Mouse (Mus musculus): ENCODE measurements at regions not wholly inside any gene's neighbourhood (a gene's known extent, or its start where the extent isn't known, plus 50 kb on each side); places are given as distances from the start of the nearest gene placed in this dataset.

DNA sequence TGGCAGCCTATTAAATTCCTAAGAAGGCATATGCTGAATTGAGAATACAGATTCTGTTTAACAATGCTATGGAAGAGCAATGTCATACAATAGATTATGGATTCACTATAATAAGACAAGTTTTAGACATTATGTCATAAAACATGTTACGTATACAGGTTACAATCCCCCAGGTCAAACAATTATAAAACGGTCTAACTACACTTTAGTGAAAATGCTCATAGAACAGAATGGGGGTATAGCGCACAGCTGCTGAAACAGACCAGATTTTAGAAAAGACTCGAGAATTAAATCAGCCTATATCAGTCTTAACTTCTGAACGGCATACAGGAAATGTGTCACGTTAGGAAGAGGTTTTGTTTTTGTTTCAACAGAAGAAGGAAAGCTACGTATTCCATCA is 660.5 kb upstream of the Sel1l start:
- H3K36me3 ChIP-seq (ENCODE audit: control insufficient read depth, insufficient read depth, low read length) = no peaks in the 10 kb centered on the region
- no peak overlapping the region for H3K27ac ChIP-seq (ENCODE audit: low read depth, low read length)
- H3K4me2 ChIP-seq = no peak overlapping the region
- no peak overlapping the region for H3K9ac ChIP-seq (ENCODE audit: low read length)
- no peak for DNase-seq (ENCODE audit: low spot score, missing footprints)
- H3K27me3 ChIP-seq (ENCODE audit: control insufficient read depth, insufficient read depth, low read length) = no peaks in the 10 kb centered on the region
- 91% methylated on average over 7 of the region's 7 CpGs for WGBS
- H3K9me3 ChIP-seq (ENCODE audit: control insufficient read depth, low read length) = no peaks in the 10 kb centered on the region
- ATAC-seq (ENCODE audit: low FRiP score) = no peak
- no peaks in the 10 kb centered on the region for H3K4me1 ChIP-seq (ENCODE audit: control insufficient read depth, insufficient read depth, low read length)
- no peak overlapping the region for H3K4me3 ChIP-seq (ENCODE audit: low read depth, low read length)

DNA sequence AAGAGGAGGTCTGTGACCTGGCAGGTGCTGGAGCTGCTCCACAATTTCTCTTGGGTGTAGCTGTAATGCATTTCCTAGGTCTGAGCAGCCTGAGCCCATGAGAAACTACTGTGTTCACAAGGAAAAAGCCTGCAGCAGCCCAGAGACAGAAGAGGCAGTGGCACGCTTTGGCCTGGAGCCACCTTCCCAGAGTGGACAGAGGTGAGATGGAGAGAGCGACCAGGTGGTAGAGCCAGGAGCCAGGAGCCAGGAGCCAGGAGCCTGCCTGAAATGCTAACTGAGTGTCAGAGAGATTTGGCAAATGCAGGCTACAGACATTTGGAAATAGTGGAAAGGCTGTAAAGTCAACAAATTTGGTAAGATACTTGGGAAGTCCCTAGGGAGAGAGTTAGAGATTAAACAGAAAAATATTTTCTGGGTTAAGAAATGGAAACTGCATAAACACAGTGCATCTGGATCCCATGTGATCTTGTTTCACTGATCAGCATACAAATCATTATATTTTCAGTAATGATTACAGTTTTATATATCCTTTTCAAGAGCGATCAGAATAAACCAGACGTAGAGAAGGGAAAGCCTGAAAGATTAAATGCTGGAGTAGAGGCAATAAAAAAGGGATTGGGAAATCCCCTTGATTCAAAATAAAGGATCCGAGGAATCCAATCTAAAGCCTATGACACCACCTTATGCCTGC is 660.0 kb upstream of the Sel1l start:
- Histone ChIP-seq H3K36me3 (ENCODE audit: control insufficient read depth, insufficient read depth, low read length) (no peaks in the 10 kb centered on the region), H3K27me3 (ENCODE audit: control insufficient read depth, insufficient read depth, low read length) (no peaks in the 10 kb centered on the region), H3K4me2 (no peak overlapping the region), H3K9me3 (ENCODE audit: control insufficient read depth, low read length) (no peaks in the 10 kb centered on the region), H3K9ac (ENCODE audit: low read length) (no peak overlapping the region), H3K27ac (ENCODE audit: low read depth, low read length) (no peak overlapping the region), H3K4me1 (ENCODE audit: control insufficient read depth, insufficient read depth, low read length) (no peaks in the 10 kb centered on the region), H3K4me3 (ENCODE audit: low read depth, low read length) (no peak overlapping the region)
- DNase-seq (ENCODE audit: low spot score, missing footprints) (no peak), ATAC-seq (ENCODE audit: low FRiP score) (no peak)
- WGBS = 87% methylated on average over 5 of the region's 5 CpGs

DNA sequence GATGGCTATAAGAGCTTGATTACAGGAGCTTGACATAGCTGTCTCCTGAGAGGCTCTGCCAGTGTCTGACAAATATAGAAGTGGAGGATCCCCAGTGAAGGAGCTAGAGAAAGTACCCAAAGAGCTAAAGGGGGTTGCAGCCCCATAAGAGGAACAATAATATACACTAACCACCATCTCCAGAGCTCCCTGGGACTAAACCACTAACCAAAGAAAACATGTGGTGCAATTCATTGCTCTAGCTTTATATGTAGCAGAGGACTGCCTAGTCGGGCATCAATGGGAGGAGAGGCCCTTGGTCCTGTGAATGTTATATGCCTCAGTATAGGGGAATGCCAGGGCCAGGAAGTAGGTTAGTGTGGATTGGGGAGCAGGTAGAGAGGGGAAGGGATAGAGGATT is 635.0 kb upstream of the Sel1l start:
- H3K4me3 ChIP-seq (ENCODE audit: low read depth, low read length) = no peak overlapping the region
- H3K36me3 ChIP-seq (ENCODE audit: control insufficient read depth, insufficient read depth, low read length) = no peaks in the 10 kb centered on the region
- H3K27me3 ChIP-seq (ENCODE audit: control insufficient read depth, insufficient read depth, low read length) = no peaks in the 10 kb centered on the region
- no peak overlapping the region for H3K9ac ChIP-seq (ENCODE audit: low read length)
- no peak overlapping the region for H3K4me2 ChIP-seq
- H3K27ac ChIP-seq (ENCODE audit: low read depth, low read length) = no peak overlapping the region
- DNase-seq (ENCODE audit: low spot score, missing footprints) = no peak
- no peaks in the 10 kb centered on the region for H3K9me3 ChIP-seq (ENCODE audit: control insufficient read depth, low read length)
- ATAC-seq (ENCODE audit: low FRiP score) = no peak
- 73% methylated on average over 1 of the region's 1 CpGs for WGBS
- no peaks in the 10 kb centered on the region for H3K4me1 ChIP-seq (ENCODE audit: control insufficient read depth, insufficient read depth, low read length)

DNA sequence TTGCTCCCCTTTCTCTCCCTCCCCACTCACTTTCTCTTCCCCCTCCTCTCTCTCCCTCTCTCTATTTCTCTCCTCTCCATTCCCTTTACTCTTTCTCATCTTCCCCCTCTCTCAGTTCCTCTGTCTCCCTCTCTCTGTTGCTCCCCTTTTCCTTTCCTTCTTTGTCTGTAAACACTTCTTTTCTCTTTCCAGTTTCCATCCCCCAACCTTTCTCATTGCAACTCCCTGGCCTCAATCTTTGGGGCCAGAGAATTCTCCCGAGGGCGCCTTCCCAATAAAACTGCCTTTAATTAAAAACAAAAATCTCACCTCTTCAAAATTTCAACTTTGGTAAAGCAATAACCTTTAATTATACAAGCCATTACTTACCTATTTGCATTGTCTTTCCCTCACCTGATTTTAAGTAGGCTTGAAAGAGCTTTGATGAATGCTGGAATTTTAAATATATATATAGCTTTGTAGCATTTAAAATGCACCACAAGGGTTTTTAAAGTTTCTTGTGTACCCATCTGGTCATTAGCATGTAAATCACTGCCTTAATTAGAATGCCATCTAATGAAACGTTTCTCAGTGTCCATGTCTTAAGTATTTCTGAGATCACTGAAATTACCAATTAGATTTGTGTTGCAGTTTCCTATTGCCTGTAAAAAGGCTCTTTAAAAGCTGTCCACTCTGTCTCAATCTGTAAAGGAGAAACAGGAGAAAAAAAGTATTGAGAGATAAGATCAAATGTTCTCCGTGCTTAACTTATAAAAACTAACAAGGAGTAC is 625.5 kb upstream of the Sel1l start:
- Histone ChIP-seq H3K4me2 (no peak overlapping the region), H3K4me3 (ENCODE audit: low read depth, low read length) (no peak overlapping the region), H3K9ac (ENCODE audit: low read length) (no peak overlapping the region), H3K27ac (ENCODE audit: low read depth, low read length) (no peak overlapping the region), H3K9me3 (ENCODE audit: control insufficient read depth, low read length) (no peaks in the 10 kb centered on the region), H3K27me3 (ENCODE audit: control insufficient read depth, insufficient read depth, low read length) (no peaks in the 10 kb centered on the region), H3K36me3 (ENCODE audit: control insufficient read depth, insufficient read depth, low read length) (no peaks in the 10 kb centered on the region), H3K4me1 (ENCODE audit: control insufficient read depth, insufficient read depth, low read length) (no peaks in the 10 kb centered on the region)
- DNase-seq (ENCODE audit: low spot score, missing footprints) (no peak), ATAC-seq (ENCODE audit: low FRiP score) (no peak)
- 65% methylated on average over 4 of the region's 4 CpGs for WGBS

DNA sequence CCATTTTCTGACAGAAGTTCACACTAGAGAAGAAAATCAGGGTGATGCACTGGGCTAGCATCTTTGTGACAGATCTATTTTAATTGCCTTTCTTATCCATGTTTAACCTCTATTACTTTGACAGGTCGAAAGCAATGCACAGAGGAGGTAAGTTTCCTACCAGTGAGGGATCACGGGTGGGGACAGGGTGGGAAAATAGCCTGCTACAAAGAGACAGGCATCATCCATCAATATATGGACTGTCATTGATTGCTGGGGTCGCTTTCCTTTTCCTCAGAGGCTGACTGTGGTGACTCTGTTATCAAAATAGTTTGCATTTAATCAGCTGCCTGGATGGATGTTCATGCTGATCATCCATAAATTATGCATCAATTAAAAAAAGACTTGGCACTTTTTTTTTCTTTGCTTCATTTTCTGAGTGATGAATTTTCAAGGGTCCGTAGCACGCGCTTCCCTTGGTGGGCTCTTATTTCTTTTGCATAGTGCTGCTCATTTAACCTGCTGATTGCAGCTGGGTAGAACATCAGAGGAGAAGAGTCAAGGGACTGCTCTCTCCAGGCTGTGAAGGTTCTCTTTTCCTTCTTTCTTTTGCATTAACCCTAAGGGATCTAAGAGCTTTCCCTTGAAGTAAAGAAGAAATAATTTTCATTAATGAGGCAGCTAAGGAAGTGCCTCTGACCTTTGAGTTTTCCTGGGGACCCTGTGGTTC is 602.3 kb upstream of the Sel1l start:
- H3K4me2 ChIP-seq = no peak overlapping the region
- DNase-seq (ENCODE audit: low spot score, missing footprints) (no peak), ATAC-seq (ENCODE audit: low FRiP score) (peak; percentile 48; the same call in 1 of the 2 replicates)
- H3K27ac ChIP-seq (ENCODE audit: low read depth, low read length) = no peak overlapping the region
- no peak overlapping the region for H3K9ac ChIP-seq (ENCODE audit: low read length)
- no peaks in the 10 kb centered on the region for H3K36me3 ChIP-seq (ENCODE audit: control insufficient read depth, insufficient read depth, low read length)
- WGBS = 81% methylated on average over 6 of the region's 6 CpGs
- H3K4me1 ChIP-seq (ENCODE audit: control insufficient read depth, insufficient read depth, low read length) = no peaks in the 10 kb centered on the region
- no peak overlapping the region for H3K4me3 ChIP-seq (ENCODE audit: low read depth, low read length)
- H3K9me3 ChIP-seq (ENCODE audit: control insufficient read depth, low read length) = no peaks in the 10 kb centered on the region
- H3K27me3 ChIP-seq (ENCODE audit: control insufficient read depth, insufficient read depth, low read length) = no peaks in the 10 kb centered on the region

DNA sequence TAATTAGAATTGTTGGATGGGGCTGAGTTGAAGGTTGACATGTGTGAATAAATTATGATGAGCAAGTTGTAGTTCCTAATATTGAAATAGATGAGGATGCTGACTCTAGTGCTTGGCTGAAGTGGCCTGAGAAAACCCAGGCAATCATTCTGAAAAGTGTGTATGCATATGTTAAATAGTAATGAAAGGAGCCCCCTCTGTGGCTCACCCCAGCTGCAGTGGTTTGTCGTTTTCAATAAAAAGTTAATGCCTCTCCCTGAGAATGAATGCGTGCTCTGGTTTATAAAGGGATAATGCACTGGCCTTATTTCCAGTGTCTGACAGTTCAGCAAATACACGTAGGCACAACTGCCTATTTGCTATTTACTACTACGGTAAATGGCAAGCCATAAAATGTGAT is 569.5 kb upstream of the Sel1l start:
- H3K4me1 ChIP-seq (ENCODE audit: control insufficient read depth, insufficient read depth, low read length) = no peaks in the 10 kb centered on the region
- 67% methylated on average over 4 of the region's 4 CpGs for WGBS

DNA sequence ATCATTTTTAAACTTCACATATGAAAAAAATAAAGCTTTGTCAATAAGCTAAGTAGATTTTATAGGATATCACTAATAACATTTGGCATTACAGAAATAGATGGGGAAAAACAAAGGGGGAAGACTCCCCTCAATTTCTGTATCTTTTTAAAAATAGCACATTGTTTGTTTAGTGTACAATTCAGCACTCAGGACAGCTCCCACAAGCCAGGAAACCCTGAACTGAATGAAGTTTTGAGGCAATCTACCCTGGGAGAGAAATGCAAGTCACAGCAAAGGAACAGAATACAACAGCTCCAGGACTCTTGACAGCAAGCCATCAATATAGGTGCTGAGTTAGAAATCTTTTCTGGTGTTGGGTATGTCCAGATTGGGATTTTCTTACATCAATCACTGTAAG is 556.5 kb upstream of the Sel1l start:
- Histone ChIP-seq H3K27me3 (ENCODE audit: control insufficient read depth, insufficient read depth, low read length) (no peaks in the 10 kb centered on the region), H3K9me3 (ENCODE audit: control insufficient read depth, low read length) (no peaks in the 10 kb centered on the region), H3K4me3 (ENCODE audit: low read depth, low read length) (no peak overlapping the region), H3K36me3 (ENCODE audit: control insufficient read depth, insufficient read depth, low read length) (no peaks in the 10 kb centered on the region), H3K4me1 (ENCODE audit: control insufficient read depth, insufficient read depth, low read length) (no peaks in the 10 kb centered on the region), H3K27ac (ENCODE audit: low read depth, low read length) (no peak overlapping the region), H3K9ac (ENCODE audit: low read length) (no peak overlapping the region), H3K4me2 (no peak overlapping the region)
- no peak for DNase-seq (ENCODE audit: low spot score, missing footprints)
- ATAC-seq (ENCODE audit: low FRiP score) = no peak

More for the DNA sequence above, 569.5 kb upstream of the Sel1l start:
- Histone ChIP-seq H3K27me3 (ENCODE audit: control insufficient read depth, insufficient read depth, low read length) (no peaks in the 10 kb centered on the region), H3K36me3 (ENCODE audit: control insufficient read depth, insufficient read depth, low read length) (no peaks in the 10 kb centered on the region), H3K4me3 (ENCODE audit: low read depth, low read length) (no peak overlapping the region), H3K9me3 (ENCODE audit: control insufficient read depth, low read length) (no peaks in the 10 kb centered on the region), H3K4me2 (no peak overlapping the region), H3K9ac (ENCODE audit: low read length) (no peak overlapping the region), H3K27ac (ENCODE audit: low read depth, low read length) (no peak overlapping the region)
- ATAC-seq (ENCODE audit: low FRiP score) (peak; percentile 52; the same call in 1 of the 2 replicates), DNase-seq (ENCODE audit: low spot score, missing footprints) (no peak)

DNA sequence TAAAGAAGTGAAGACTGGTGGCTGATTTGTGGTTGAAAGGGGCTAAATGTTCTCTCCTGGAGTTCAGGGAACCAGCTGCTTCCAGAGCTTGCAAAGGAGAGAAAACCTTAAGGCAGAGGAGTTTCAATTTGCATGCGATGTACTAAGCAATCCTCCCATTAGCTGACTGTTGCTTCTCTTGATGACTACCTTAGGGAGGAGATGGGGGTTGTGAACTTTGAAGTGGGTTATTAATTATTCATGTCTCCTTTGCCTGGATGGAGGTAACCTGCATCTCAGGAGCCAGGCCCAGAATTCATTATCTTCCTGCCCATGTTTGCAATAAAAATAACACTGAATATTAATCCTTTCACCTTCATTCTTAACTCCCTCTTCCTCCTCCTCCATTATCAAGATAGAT is 552.0 kb upstream of the Sel1l start:
- 38% methylated on average over 1 of the region's 1 CpGs for WGBS
- no peaks in the 10 kb centered on the region for H3K36me3 ChIP-seq (ENCODE audit: control insufficient read depth, insufficient read depth, low read length)

DNA sequence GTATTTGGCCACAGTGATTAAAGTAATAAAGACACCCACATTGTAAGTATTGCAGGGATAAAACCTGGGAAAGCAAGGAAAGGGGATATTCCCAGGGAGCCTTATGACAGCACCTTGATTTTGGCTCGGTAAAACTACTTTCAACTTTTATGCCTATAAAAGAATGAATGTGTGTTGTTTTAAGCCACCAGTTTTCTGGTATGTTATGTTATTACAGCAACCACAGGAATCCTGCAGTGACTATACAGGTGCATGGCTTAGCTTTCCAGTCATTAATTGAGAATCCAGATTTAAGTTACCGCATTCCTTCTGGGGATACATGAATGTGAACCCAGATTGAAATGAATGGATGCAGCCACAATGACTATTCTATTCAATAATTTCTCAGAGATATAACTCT is 537.2 kb upstream of the Sel1l start:
- Histone ChIP-seq H3K9ac (ENCODE audit: low read length) (no peak overlapping the region), H3K27me3 (ENCODE audit: control insufficient read depth, insufficient read depth, low read length) (no peaks in the 10 kb centered on the region), H3K4me3 (ENCODE audit: low read depth, low read length) (no peak overlapping the region), H3K4me2 (no peak overlapping the region), H3K36me3 (ENCODE audit: control insufficient read depth, insufficient read depth, low read length) (no peaks in the 10 kb centered on the region), H3K9me3 (ENCODE audit: control insufficient read depth, low read length) (no peaks in the 10 kb centered on the region), H3K4me1 (ENCODE audit: control insufficient read depth, insufficient read depth, low read length) (peaks cover 2% of the 10 kb centered on the region; the same call in 1 of the 2 replicates), H3K27ac (ENCODE audit: low read depth, low read length) (no peak overlapping the region)
- 96% methylated on average over 2 of the region's 2 CpGs for WGBS
- ATAC-seq (ENCODE audit: low FRiP score) = no peak
- DNase-seq (ENCODE audit: low spot score, missing footprints) = no peak

More for the DNA sequence above, 552.0 kb upstream of the Sel1l start:
- Histone ChIP-seq H3K4me2 (no peak overlapping the region), H3K4me1 (ENCODE audit: control insufficient read depth, insufficient read depth, low read length) (no peaks in the 10 kb centered on the region), H3K9me3 (ENCODE audit: control insufficient read depth, low read length) (no peaks in the 10 kb centered on the region), H3K9ac (ENCODE audit: low read length) (no peak overlapping the region), H3K27me3 (ENCODE audit: control insufficient read depth, insufficient read depth, low read length) (no peaks in the 10 kb centered on the region), H3K27ac (ENCODE audit: low read depth, low read length) (no peak overlapping the region), H3K4me3 (ENCODE audit: low read depth, low read length) (no peak overlapping the region)
- ATAC-seq (ENCODE audit: low FRiP score) = peak; percentile 35; the same call in 1 of the 2 replicates
- DNase-seq (ENCODE audit: low spot score, missing footprints) = no peak

Data from midbrain, embryonic 11.5 days (tissue).